Mouse (Mus musculus): ENCODE results near the gene Rdh16f1. TPM values are rescaled to one million over a fixed set of nuclear protein-coding genes. Genes with fewer than 3 reads are reported as not detected.

The Rdh16f1 gene
- polyA plus RNA-seq, 1 experiment from 2014 or later, result not detected

DNA sequence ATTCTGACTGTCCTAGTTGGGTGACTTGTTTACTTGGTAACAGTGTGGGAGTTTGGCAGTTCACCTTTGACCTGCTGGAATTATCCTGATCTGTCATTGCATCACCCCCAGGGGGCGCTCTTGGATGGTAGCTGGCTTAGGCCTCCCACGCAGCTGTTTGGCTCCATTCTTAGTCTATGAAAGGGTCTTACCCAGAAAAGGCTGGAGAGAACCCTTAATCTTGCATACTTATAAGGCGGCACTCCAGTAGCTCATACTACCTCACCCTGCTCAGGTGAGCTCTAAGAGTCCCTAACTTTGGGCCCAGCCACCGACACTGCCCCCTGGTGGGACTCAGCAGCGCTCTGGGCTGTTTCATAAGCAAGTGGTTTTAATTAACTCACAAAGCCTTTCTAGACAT lies 14.9 kb upstream of the Rdh16f1 start:
- Histone ChIP-seq H3K4me1 (ENCODE audit: control insufficient read depth, insufficient read depth, low read depth, low read length) (peaks cover 10% of the 10 kb centered on the region), H3K36me3 (ENCODE audit: control insufficient read depth, insufficient read depth, low read length) (peaks cover 37% of the 10 kb centered on the region), H3K27me3 (replicated peaks; ENCODE audit: control insufficient read depth, insufficient read depth, low read length) (no peaks in the 10 kb centered on the region), H3K9me3 (ENCODE audit: control insufficient read depth, low read length) (no peaks in the 10 kb centered on the region), H3K9ac (ENCODE audit: low read depth, low read length) (no peak overlapping the region), H3K4me3 (ENCODE audit: low read length) (no peak overlapping the region), H3K27ac (ENCODE audit: low read depth, low read length) (no peak overlapping the region), H3K4me2 (ENCODE audit: low read length) (no peak overlapping the region)
- ATAC-seq, result no peak
- 72% methylated on average over 5 of the region's 5 CpGs for WGBS

DNA sequence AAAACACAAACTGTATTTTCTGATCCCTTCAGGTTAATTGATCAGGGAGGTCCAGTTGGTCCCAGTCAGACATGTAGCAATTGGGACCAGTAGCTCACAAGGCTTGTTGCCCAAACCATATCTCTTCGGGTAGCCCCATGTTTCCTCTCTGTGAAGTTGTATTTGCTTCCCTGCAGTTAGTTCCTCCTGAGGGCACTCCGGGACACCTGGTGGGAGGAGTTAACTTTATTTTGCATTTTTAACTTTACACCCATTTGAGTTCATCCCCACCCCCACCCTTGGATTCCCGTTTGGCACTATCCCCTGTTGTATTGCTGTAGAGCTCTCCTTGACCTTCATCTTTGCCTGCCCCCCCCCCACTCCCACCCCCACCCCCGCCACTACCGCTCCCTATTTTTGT lies 13.7 kb upstream of the Rdh16f1 start:
- no peak overlapping the region for H3K4me3 ChIP-seq (ENCODE audit: low read length)
- WGBS, result 72% methylated on average over 5 of the region's 5 CpGs
- peaks cover 37% of the 10 kb centered on the region for H3K36me3 ChIP-seq (ENCODE audit: control insufficient read depth, insufficient read depth, low read length)
- no peaks in the 10 kb centered on the region for H3K9me3 ChIP-seq (ENCODE audit: control insufficient read depth, low read length)
- no peaks in the 10 kb centered on the region for H3K27me3 ChIP-seq (replicated peaks; ENCODE audit: control insufficient read depth, insufficient read depth, low read length)
- H3K4me2 ChIP-seq (ENCODE audit: low read length), result no peak overlapping the region
- peaks cover 4% of the 10 kb centered on the region for H3K4me1 ChIP-seq (ENCODE audit: control insufficient read depth, insufficient read depth, low read depth, low read length)
- H3K9ac ChIP-seq (ENCODE audit: low read depth, low read length), result no peak overlapping the region
- H3K27ac ChIP-seq (ENCODE audit: low read depth, low read length), result no peak overlapping the region
- ATAC-seq, result no peak

DNA sequence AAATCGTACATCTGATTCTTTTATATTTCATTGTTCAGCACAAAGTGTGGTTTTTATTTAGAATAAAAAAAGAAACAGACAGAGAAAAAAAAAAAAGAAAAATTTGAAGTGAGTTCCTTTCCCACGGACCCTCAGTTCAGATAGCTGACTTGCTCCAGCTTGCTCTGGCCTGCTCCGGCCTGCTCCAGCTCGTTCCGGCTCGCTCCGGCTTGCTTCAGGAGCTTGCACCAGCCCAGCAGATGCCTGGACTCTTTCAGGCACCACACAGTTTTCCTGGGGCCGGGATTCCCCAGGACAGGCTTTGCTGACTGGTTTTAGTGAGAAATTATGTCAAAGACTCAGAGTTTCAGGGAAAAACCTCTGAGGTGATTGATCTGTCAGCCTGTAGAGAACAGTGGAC lies 12.3 kb upstream of the Rdh16f1 start:
- ATAC-seq, result no peak
- WGBS, result 95% methylated on average over 8 of the region's 8 CpGs
- no peaks in the 10 kb centered on the region for H3K9me3 ChIP-seq (ENCODE audit: control insufficient read depth, low read length)

DNA sequence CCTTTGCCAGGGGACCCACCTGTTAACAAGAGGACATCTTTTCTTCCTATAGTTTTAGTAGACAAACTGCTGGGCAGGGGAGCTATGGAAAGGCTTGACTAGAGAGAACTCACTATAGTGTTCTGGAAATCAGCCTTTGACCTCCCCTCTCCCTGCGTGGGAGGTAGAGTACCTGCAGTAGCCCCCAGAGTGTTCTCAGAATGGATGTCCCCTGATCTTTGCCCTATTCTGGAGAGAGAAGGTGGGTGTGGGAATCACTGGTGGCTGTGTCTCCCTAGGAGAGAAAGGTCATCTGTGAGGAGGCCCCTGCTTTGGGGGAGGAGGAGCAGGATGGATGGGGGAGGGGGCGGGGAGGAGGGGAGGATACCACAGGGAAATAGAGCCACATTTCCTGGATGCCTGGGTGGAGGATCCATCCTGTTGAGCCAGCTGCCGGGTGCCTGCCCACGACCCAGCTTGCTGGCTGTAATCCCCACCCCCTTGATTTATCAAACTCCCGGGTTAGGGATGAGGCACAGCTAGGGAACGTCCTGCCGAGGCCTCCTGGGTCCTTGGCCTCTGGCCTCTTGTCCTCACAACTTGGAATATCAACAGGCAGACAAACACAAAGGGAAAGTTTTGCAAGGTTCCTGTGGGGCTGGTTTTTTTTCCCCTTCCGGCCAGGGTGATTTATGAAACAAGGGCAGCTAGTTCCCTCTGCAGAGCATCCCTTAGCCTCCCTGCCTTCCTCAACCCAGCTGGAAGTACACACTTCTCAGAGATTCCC lies 10.6 kb upstream of the Rdh16f1 start:
- no peaks in the 10 kb centered on the region for H3K27me3 ChIP-seq (replicated peaks; ENCODE audit: control insufficient read depth, insufficient read depth, low read length)
- H3K9me3 ChIP-seq (ENCODE audit: control insufficient read depth, low read length), result no peaks in the 10 kb centered on the region
- H3K4me1 ChIP-seq (ENCODE audit: control insufficient read depth, insufficient read depth, low read depth, low read length), result peaks cover 2% of the 10 kb centered on the region; the same call in 1 of the 2 replicates
- no peak overlapping the region for H3K9ac ChIP-seq (ENCODE audit: low read depth, low read length)
- 8% methylated on average over 8 of the region's 8 CpGs for WGBS
- no peak overlapping the region for H3K4me3 ChIP-seq (ENCODE audit: low read length)
- no peak overlapping the region for H3K27ac ChIP-seq (ENCODE audit: low read depth, low read length)
- no peak for ATAC-seq
- H3K36me3 ChIP-seq (ENCODE audit: control insufficient read depth, insufficient read depth, low read length), result peaks cover 13% of the 10 kb centered on the region
- peak overlapping the region; percentile 49 for H3K4me2 ChIP-seq (ENCODE audit: low read length)

More for the DNA sequence above, 12.3 kb upstream of the Rdh16f1 start:
- peaks cover 30% of the 10 kb centered on the region for H3K36me3 ChIP-seq (ENCODE audit: control insufficient read depth, insufficient read depth, low read length)
- no peak overlapping the region for H3K4me2 ChIP-seq (ENCODE audit: low read length)
- H3K9ac ChIP-seq (ENCODE audit: low read depth, low read length), result no peak overlapping the region
- no peak overlapping the region for H3K27ac ChIP-seq (ENCODE audit: low read depth, low read length)
- no peaks in the 10 kb centered on the region for H3K27me3 ChIP-seq (replicated peaks; ENCODE audit: control insufficient read depth, insufficient read depth, low read length)
- peaks cover 2% of the 10 kb centered on the region; the same call in 1 of the 2 replicates for H3K4me1 ChIP-seq (ENCODE audit: control insufficient read depth, insufficient read depth, low read depth, low read length)
- no peak overlapping the region for H3K4me3 ChIP-seq (ENCODE audit: low read length)

DNA sequence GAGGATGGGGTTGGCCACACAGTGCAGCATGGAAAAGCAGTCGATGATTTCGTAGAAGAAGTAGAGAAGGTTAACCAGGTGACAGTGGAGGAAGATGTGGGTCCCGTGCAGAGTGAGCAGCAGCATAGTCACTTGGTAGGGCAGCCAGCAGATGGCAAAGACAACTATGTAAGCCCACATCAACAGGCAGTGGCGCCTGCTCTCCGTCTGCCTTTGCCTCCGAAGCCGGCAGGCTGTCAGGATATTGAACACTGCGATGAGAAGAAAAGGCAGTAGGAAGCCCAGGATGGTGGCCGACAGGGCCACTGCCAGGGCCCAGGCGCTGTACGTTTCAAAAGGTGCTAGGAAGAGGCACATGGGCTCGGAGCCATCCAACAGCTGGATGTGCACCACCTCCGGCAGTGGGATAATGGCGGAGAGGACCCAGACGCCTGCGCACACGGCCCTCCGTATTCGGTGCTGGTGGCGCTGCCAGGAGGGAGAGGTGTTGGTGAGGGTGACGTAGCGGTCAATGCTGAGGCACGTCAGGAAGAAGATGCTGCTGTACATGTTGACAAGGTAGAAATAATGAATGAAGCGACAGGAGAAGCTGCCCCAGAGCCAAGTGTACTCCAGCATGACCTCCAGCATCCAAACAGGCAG lies 9.3 kb upstream of the Rdh16f1 start:
- H3K9ac ChIP-seq (ENCODE audit: low read depth, low read length), result peak overlapping the region; percentile 24
- ATAC-seq, result no peak
- 52% methylated on average over 24 of the region's 24 CpGs for WGBS
- peak overlapping the region; percentile 49 for H3K4me2 ChIP-seq (ENCODE audit: low read length)
- H3K27ac ChIP-seq (ENCODE audit: low read depth, low read length), result peak overlapping the region; percentile 17; the same call in 1 of the 2 replicates
- peaks cover 2% of the 10 kb centered on the region; the same call in 1 of the 2 replicates for H3K4me1 ChIP-seq (ENCODE audit: control insufficient read depth, insufficient read depth, low read depth, low read length)
- peaks cover 6% of the 10 kb centered on the region for H3K36me3 ChIP-seq (ENCODE audit: control insufficient read depth, insufficient read depth, low read length)
- H3K4me3 ChIP-seq (ENCODE audit: low read length), result peak overlapping the region; percentile 29
- no peaks in the 10 kb centered on the region for H3K9me3 ChIP-seq (ENCODE audit: control insufficient read depth, low read length)
- no peaks in the 10 kb centered on the region for H3K27me3 ChIP-seq (replicated peaks; ENCODE audit: control insufficient read depth, insufficient read depth, low read length)

DNA sequence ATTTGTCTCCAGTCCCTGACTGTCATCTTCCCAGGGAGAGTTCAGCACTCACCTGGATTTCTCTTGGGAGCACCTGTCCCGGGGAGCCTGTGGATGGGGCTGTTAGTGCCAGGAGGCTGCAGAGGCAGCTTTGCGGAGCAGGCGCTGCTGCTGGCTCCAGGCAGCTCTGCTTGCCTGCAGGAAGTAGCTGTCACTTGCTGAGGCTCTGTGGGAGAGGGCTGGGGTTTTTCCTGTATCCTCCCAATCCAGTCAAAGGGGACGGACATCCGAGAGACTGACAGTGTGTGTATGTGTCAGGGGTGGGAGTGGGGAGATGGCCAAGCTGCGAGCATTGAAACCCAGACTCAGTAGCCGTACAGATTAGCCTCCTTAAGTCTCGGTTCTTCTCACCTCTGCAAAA lies 8.0 kb upstream of the Rdh16f1 start, which contains the start of gene Gpr182:
Gene Gpr182, minus strand, starts transcription at position 185 of the 400 bp plus-strand sequence.
- Histone ChIP-seq H3K9me3 (ENCODE audit: control insufficient read depth, low read length) (no peaks in the 10 kb centered on the region), H3K27me3 (replicated peaks; ENCODE audit: control insufficient read depth, insufficient read depth, low read length) (no peaks in the 10 kb centered on the region), H3K4me2 (ENCODE audit: low read length) (peak within 1 kb of the TSS; percentile 49), H3K9ac (ENCODE audit: low read depth, low read length) (no peak within 1 kb of the TSS), H3K36me3 (ENCODE audit: control insufficient read depth, insufficient read depth, low read length) (peaks cover 4% of the 10 kb centered on the region; the same call in 1 of the 2 replicates), H3K27ac (ENCODE audit: low read depth, low read length) (no peak within 1 kb of the TSS), H3K4me1 (ENCODE audit: control insufficient read depth, insufficient read depth, low read depth, low read length) (peaks cover 2% of the 10 kb centered on the region; the same call in 1 of the 2 replicates), H3K4me3 (ENCODE audit: low read length) (no peak within 1 kb of the TSS)
- ATAC-seq, result no peak
- 62% methylated on average over 8 of the region's 8 CpGs for WGBS

DNA sequence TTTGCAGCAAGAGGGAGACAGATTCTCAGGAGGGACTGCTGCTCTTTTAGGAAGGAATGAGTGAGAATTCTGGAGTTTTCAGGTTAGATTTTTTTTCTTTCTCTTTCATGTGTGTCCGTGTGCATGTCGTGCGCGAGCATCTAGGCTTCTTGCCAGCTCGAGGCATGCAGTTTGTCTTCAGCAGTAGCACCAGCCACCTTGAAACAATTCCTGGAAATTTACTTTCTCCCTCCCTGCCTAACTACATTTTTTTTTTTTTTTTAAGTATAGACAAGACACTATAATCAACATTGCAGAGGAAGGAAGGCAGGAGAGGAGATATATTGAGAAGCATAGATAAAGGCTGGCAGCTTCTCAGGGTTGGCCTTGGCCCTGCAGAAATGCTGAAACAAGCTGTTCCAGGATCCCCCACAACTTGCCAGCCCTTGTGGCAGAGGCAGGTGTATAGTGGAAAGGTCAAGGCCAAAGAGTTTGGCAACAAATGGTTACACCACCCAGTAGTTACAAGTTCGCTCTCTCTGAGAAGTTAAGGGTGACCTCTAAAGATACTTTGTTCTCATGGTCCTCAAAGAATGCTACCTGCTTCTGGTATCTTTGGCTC lies 4.9 kb upstream of the Rdh16f1 start:
- H3K4me2 ChIP-seq (ENCODE audit: low read length), result no peak overlapping the region
- H3K36me3 ChIP-seq (ENCODE audit: control insufficient read depth, insufficient read depth, low read length), result no peaks in the 10 kb centered on the region
- no peaks in the 10 kb centered on the region for H3K27me3 ChIP-seq (replicated peaks; ENCODE audit: control insufficient read depth, insufficient read depth, low read length)
- H3K4me3 ChIP-seq (ENCODE audit: low read length), result no peak overlapping the region
- H3K9ac ChIP-seq (ENCODE audit: low read depth, low read length), result no peak overlapping the region
- no peaks in the 10 kb centered on the region for H3K9me3 ChIP-seq (ENCODE audit: control insufficient read depth, low read length)
- no peak for ATAC-seq
- H3K27ac ChIP-seq (ENCODE audit: low read depth, low read length), result no peak overlapping the region
- peaks cover 2% of the 10 kb centered on the region; the same call in 1 of the 2 replicates for H3K4me1 ChIP-seq (ENCODE audit: control insufficient read depth, insufficient read depth, low read depth, low read length)
- 77% methylated on average over 6 of the region's 6 CpGs for WGBS

DNA sequence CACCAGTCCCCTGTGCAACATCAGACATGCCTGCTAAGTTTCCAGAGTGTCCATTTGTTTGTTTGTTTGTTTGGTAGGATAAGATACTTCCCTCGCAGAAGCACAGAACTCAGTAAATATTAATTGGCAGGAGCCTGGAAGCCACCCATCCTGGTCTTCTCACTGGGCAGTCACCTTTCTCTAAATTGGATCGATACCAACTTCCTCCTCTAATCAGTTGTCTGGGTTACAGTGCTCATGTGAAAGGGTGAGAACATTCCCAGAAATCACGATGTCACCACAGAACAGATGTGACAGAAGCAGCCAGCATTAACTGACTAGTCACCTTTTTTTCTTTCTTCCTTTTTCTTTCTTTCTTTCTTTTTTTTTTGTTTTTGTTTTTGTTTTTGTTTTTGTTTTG lies 4.3 kb upstream of the Rdh16f1 start:
- Histone ChIP-seq H3K27me3 (replicated peaks; ENCODE audit: control insufficient read depth, insufficient read depth, low read length) (no peaks in the 10 kb centered on the region), H3K4me2 (ENCODE audit: low read length) (no peak overlapping the region), H3K27ac (ENCODE audit: low read depth, low read length) (no peak overlapping the region), H3K9me3 (ENCODE audit: control insufficient read depth, low read length) (no peaks in the 10 kb centered on the region), H3K9ac (ENCODE audit: low read depth, low read length) (no peak overlapping the region), H3K4me1 (ENCODE audit: control insufficient read depth, insufficient read depth, low read depth, low read length) (no peaks in the 10 kb centered on the region; the same call in 1 of the 2 replicates), H3K36me3 (ENCODE audit: control insufficient read depth, insufficient read depth, low read length) (no peaks in the 10 kb centered on the region), H3K4me3 (ENCODE audit: low read length) (no peak overlapping the region)
- 66% methylated on average over 3 of the region's 3 CpGs for WGBS
- ATAC-seq, result no peak
